Mouse (Mus musculus): ENCODE measurements around the gene Arhgap31. TPM values are rescaled to one million over a fixed set of nuclear protein-coding genes. Genes with fewer than 3 reads are reported as not detected.

Gene Arhgap31
- total and polyA plus RNA-seq, 3 experiments = 0.01 to 0.04 TPM; not detected in 1

DNA sequence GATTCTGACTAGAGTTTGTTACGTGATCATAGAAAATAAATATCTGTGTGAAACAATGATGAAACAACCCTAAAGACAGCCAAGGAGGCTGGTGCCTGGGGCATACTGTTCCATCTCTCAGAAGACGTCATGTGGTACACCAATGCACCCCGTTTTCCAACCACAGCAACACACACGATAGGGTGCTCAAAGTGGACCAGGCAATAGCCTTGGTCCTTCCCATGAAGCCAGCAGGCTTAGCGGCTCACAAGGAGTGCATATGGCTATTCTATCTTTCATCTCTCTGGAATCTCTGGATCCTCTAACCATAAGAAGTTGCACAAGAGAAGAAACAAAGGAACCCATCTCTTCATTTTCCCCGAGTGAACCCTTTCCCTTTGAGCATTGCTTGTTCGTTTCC is 40.1 kb downstream of the Arhgap31 start:
- no peaks in the 10 kb centered on the region for H3K27me3 ChIP-seq (ENCODE audit: control insufficient read depth in 1 of 2, insufficient read depth in 2 of 2, low read length in 2 of 2)
- H3K36me3 ChIP-seq (ENCODE audit: control insufficient read depth in 1 of 2, insufficient read depth in 2 of 2, low read length in 2 of 2) = no peaks in the 10 kb centered on the region
- DNase-seq (ENCODE audit: low read depth, low spot score) = no peak
- H3K9me3 ChIP-seq (replicated peaks; ENCODE audit: insufficient read depth, low read length) = no peaks in the 10 kb centered on the region
- H3K4me3 ChIP-seq (ENCODE audit: control insufficient read depth in 1 of 2, insufficient read depth in 1 of 2, low read depth in 2 of 2, low read length in 2 of 2) = no peak overlapping the region
- no peaks in the 10 kb centered on the region for H3K4me1 ChIP-seq (ENCODE audit: control insufficient read depth in 1 of 2, insufficient read depth in 2 of 2, low read length in 2 of 2)
- H3K27ac ChIP-seq (ENCODE audit: control insufficient read depth, low read depth, low read length) = no peak overlapping the region
- no peak overlapping the region for H3K9ac ChIP-seq (ENCODE audit: control insufficient read depth, low read depth, low read length, poor library complexity, severe bottlenecking)
- no peaks in the 10 kb centered on the region for H3K79me2 ChIP-seq (ENCODE audit: control insufficient read depth, insufficient read depth, low read length, poor library complexity)
- TF ChIP-seq TCF12 (IDR thresholded peaks at IDR 0.05; ENCODE audit: low read depth, low read length) (no peak), SMC3 (IDR thresholded peaks at IDR 0.05; ENCODE audit: low read depth, low read length) (no peak)

DNA sequence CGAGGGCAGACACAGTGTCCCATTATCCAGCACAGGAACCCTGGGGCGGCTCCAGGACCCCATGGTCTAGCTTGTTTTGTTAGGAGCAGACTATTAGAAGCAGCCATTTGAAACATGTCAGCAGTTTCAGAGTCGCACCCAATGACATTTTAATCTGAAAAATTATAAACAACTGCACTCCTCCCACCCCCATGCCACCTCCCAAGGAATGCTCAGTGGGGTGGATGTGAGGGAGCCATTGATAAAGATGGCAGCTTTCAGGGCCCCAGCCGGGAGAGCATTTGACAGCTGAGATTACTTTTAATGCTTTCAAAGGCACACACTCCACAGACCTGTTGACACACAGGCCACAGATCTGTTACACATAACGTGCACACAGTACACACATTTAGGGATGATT is 40.7 kb downstream of the Arhgap31 start:
- H3K79me2 ChIP-seq (ENCODE audit: control insufficient read depth, insufficient read depth, low read length, poor library complexity) = no peaks in the 10 kb centered on the region
- H3K9me3 ChIP-seq (replicated peaks; ENCODE audit: insufficient read depth, low read length) = no peaks in the 10 kb centered on the region
- TF ChIP-seq POLR2AphosphoS2 (IDR thresholded peaks at IDR 0.05; ENCODE audit: low read length) (no peak), HCFC1 (IDR thresholded peaks at IDR 0.05; ENCODE audit: low read depth, low read length) (no peak), ZKSCAN1 (IDR thresholded peaks at IDR 0.05; ENCODE audit: low read depth, low read length) (no peak), RCOR1 (IDR thresholded peaks at IDR 0.05; ENCODE audit: low read depth, low read length) (no peak), MAZ (IDR thresholded peaks at IDR 0.05; ENCODE audit: low read depth, low read length) (no peak), EP300 (IDR thresholded peaks at IDR 0.05; ENCODE audit: low read depth in 1 of 2, low read length in 2 of 2) (no peak)
- H3K9ac ChIP-seq (ENCODE audit: control insufficient read depth, low read depth, low read length, poor library complexity, severe bottlenecking) = no peak overlapping the region
- no peak overlapping the region for H3K4me3 ChIP-seq (ENCODE audit: control insufficient read depth in 1 of 2, insufficient read depth in 1 of 2, low read depth in 2 of 2, low read length in 2 of 2)
- H3K4me1 ChIP-seq (ENCODE audit: control insufficient read depth in 1 of 2, insufficient read depth in 2 of 2, low read length in 2 of 2) = no peaks in the 10 kb centered on the region; a peak in 1 of 4 replicates
- DNase-seq (ENCODE audit: low read depth, low spot score) = no peak
- no peak overlapping the region for H3K27ac ChIP-seq (ENCODE audit: control insufficient read depth, low read depth, low read length)
- H3K36me3 ChIP-seq (ENCODE audit: control insufficient read depth in 1 of 2, insufficient read depth in 2 of 2, low read length in 2 of 2) = no peaks in the 10 kb centered on the region
- no peaks in the 10 kb centered on the region for H3K27me3 ChIP-seq (ENCODE audit: control insufficient read depth in 1 of 2, insufficient read depth in 2 of 2, low read length in 2 of 2)

DNA sequence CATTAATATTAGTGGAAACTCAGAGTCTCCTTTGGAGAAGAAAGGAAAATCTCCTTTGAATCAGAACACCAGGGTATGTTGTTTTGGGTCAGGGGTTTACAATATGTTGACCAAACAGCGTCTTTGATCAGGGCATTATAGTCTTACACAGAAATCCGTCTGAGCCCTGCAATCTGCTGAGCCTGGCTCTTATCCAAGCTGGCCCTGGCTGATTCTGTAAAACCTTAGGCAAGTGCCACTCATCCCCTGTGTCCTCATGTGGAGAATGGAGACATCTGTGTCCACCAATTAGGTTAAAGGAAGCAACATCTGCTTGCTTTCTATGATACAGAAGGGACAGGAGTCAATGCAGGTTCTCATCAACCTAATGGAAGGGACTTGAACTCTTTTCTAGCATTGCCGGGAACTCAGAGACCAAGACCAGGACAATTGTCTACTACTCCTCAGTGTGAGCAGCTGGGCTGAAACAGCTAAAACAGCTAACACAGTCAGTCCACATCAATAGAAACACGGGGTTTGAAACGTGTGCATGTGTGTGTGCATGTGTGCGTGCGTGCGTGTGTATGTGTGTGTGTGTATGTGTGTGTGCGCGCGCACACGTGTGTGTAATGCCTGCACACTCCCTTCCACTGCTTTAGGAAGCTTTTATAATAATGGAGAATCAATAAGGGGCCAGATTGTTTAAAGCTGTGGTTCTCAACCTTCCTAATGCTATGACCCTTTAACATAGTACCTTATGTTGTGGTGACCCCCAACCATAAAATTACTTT is 42.3 kb downstream of the Arhgap31 start:
- DNase-seq (ENCODE audit: low read depth, low spot score) = no peak
- TF ChIP-seq RAD21 (IDR thresholded peaks at IDR 0.05; ENCODE audit: low read depth, low read length) (no peak), ZKSCAN1 (IDR thresholded peaks at IDR 0.05; ENCODE audit: low read depth, low read length) (no peak), NRF1 (IDR thresholded peaks at IDR 0.05; ENCODE audit: insufficient read depth, low read depth, low read length, poor library complexity, severe bottlenecking) (no peak), MYC (IDR thresholded peaks at IDR 0.05; ENCODE audit: low read depth, low read length) (no peak), TCF12 (IDR thresholded peaks at IDR 0.05; ENCODE audit: low read depth, low read length) (no peak), POLR2AphosphoS5 (IDR thresholded peaks at IDR 0.05; ENCODE audit: borderline replicate concordance, low read depth, low read length) (no peak), ZMIZ1 (IDR thresholded peaks at IDR 0.05; ENCODE audit: low read depth, low read length) (no peak), ZC3H11A (IDR thresholded peaks at IDR 0.05; ENCODE audit: low read depth, low read length) (no peak), KAT2A (conservative IDR thresholded peaks at IDR 0.05; ENCODE audit: low read depth, low read length) (no peak), GATA1 (IDR thresholded peaks at IDR 0.05; ENCODE audit: low read depth, low read length) (no peak), MEF2A (IDR thresholded peaks at IDR 0.05; ENCODE audit: extremely low read depth, insufficient replicate concordance, low read depth, low read length, poor library complexity, severe bottlenecking) (no peak), EP300 (IDR thresholded peaks at IDR 0.05; ENCODE audit: low read depth in 1 of 2, low read length in 2 of 2) (no peak), SIN3A (IDR thresholded peaks at IDR 0.05; ENCODE audit: low read length) (no peak), CHD1 (IDR thresholded peaks at IDR 0.05; ENCODE audit: low read depth, low read length) (no peak), TBP (IDR thresholded peaks at IDR 0.05; ENCODE audit: low read depth, low read length) (no peak), ETS1 (IDR thresholded peaks at IDR 0.05; ENCODE audit: low read depth, low read length) (no peak), MAFK (IDR thresholded peaks at IDR 0.05; ENCODE audit: borderline replicate concordance, low read depth, low read length) (no peak), TAL1 (IDR thresholded peaks at IDR 0.05; ENCODE audit: low read length) (no peak)
- Histone ChIP-seq H3K27ac (ENCODE audit: control insufficient read depth, low read depth, low read length) (no peak overlapping the region), H3K79me2 (ENCODE audit: control insufficient read depth, insufficient read depth, low read length, poor library complexity) (no peaks in the 10 kb centered on the region), H3K4me1 (ENCODE audit: control insufficient read depth in 1 of 2, insufficient read depth in 2 of 2, low read length in 2 of 2) (peaks cover 0 to 4% of the 10 kb centered on the region in 2 experiments; a peak in 2 of 4 replicates), H3K9me3 (replicated peaks; ENCODE audit: insufficient read depth, low read length) (no peaks in the 10 kb centered on the region), H3K36me3 (ENCODE audit: control insufficient read depth in 1 of 2, insufficient read depth in 2 of 2, low read length in 2 of 2) (peaks cover 0 to 2% of the 10 kb centered on the region in 2 experiments; a peak in 1 of 4 replicates), H3K9ac (ENCODE audit: control insufficient read depth, low read depth, low read length, poor library complexity, severe bottlenecking) (no peak overlapping the region), H3K4me3 (ENCODE audit: control insufficient read depth in 1 of 2, insufficient read depth in 1 of 2, low read depth in 2 of 2, low read length in 2 of 2) (no peak overlapping the region), H3K27me3 (ENCODE audit: control insufficient read depth in 1 of 2, insufficient read depth in 2 of 2, low read length in 2 of 2) (no peaks in the 10 kb centered on the region)
